Mouse (Mus musculus) left cerebral cortex, postnatal 36 days (tissue): Measurements from ENCODE around the gene Gm45716. TPM values are rescaled to one million over a fixed set of nuclear protein-coding genes. Genes with fewer than 3 reads are reported as not detected.

Experiments used
- DNase-seq, 2 experiments: peaks; one replicate each; pipeline ENCODE4 v3.0.0; 2021 to 2022; ENCODE audit warnings: low spot score in 2 of 2, mixed read lengths in 1 of 2
- intact Hi-C: fragments of 180-260 bp; cut with DNase I; formaldehyde crosslinking; loops from one replicate; pipeline ENCODE4 v1.15.1; 2025
- total RNA-seq, 2 experiments: library from RNA; stranded (reverse); gene quantifications; 2 replicates each; pipeline ENCODE4 v1.2.3; 2021

The Gm45716 gene
- total RNA-seq, 2 experiments from 2014 or later: 3.6 to 4.4 TPM

GRCm38 (mm10) chr11:90196521-90197215, 9.2 kb downstream of the Gm45716 start:
- no peak for DNase-seq
- intact Hi-C loops: no loop called here

- DNase-seq: peak in 1 of 2 experiments; percentile 6
- intact Hi-C loops: no loop called here
Measured at GRCm38 (mm10) chr11:90198048-90198447, 10.6 kb downstream of the Gm45716 start.

GRCm38 (mm10) chr11:90200826-90201225, 13.3 kb downstream of the Gm45716 start:
- intact Hi-C loops: no loop called here

GRCm38 (mm10) chr11:90214246-90214645, 26.8 kb downstream of the Gm45716 start:
- no peak for DNase-seq
- intact Hi-C loops: no loop called here

More at GRCm38 (mm10) chr11:90200826-90201225, 13.3 kb downstream of the Gm45716 start:
- no peak for DNase-seq

- no peak for DNase-seq
- intact Hi-C loops: no loop called here
Measured at GRCm38 (mm10) chr11:90220022-90220645, 32.7 kb downstream of the Gm45716 start.

- intact Hi-C loops: no loop called here
- no peak for DNase-seq
Measured at GRCm38 (mm10) chr11:90220750-90221149, 33.3 kb downstream of the Gm45716 start.

- intact Hi-C loops: no loop called here
- DNase-seq: no peak
Measured at GRCm38 (mm10) chr11:90224914-90225470, 37.5 kb downstream of the Gm45716 start.

- intact Hi-C loops: no loop called here
- DNase-seq: no peak
Measured at GRCm38 (mm10) chr11:90227000-90227922, 39.8 kb downstream of the Gm45716 start.

GRCm38 (mm10) chr11:90228251-90228949, 40.9 kb downstream of the Gm45716 start:
- no peak for DNase-seq
- intact Hi-C loops: no loop called here

GRCm38 (mm10) chr11:90229800-90230199, 42.3 kb downstream of the Gm45716 start:
- no peak for DNase-seq
- intact Hi-C loops: no loop called here

- no peak for DNase-seq
- intact Hi-C loops: no loop called here
Measured at GRCm38 (mm10) chr11:90230671-90231070, 43.2 kb downstream of the Gm45716 start.

GRCm38 (mm10) chr11:90231631-90232030, 44.1 kb downstream of the Gm45716 start:
- no peak for DNase-seq
- intact Hi-C loops: no loop called here

GRCm38 (mm10) chr11:90232685-90233084, 45.2 kb downstream of the Gm45716 start:
- intact Hi-C loops: no loop called here
- DNase-seq: no peak

GRCm38 (mm10) chr11:90235221-90235620, 47.7 kb downstream of the Gm45716 start:
- intact Hi-C loops: no loop called here

GRCm38 (mm10) chr11:90237616-90238015, 50.1 kb downstream of the Gm45716 start:
- intact Hi-C loops: no loop called here
- no peak for DNase-seq

More at GRCm38 (mm10) chr11:90235221-90235620, 47.7 kb downstream of the Gm45716 start:
- DNase-seq: no peak

GRCm38 (mm10) chr11:90238657-90239056, 51.2 kb downstream of the Gm45716 start:
- no peak for DNase-seq
- intact Hi-C loops: no loop called here

- intact Hi-C loops: no loop called here
- no peak for DNase-seq
Measured at GRCm38 (mm10) chr11:90240652-90241330, 53.3 kb downstream of the Gm45716 start.

GRCm38 (mm10) chr11:90241874-90242273, 54.4 kb downstream of the Gm45716 start:
- DNase-seq: no peak
- intact Hi-C loops: no loop called here

- intact Hi-C loops: no loop called here
- DNase-seq: no peak
Measured at GRCm38 (mm10) chr11:90243300-90243699, 55.8 kb downstream of the Gm45716 start.
